Mouse (Mus musculus): Measurements from ENCODE around the gene Dhx57.

Dhx57 gene

GRCm38 (mm10) chr17:80199160-80199778 lies 91.0 kb downstream of the Dhx57 start:
- DNase-seq (ENCODE audit: extremely low read depth, low read depth), result no peak

DNA sequence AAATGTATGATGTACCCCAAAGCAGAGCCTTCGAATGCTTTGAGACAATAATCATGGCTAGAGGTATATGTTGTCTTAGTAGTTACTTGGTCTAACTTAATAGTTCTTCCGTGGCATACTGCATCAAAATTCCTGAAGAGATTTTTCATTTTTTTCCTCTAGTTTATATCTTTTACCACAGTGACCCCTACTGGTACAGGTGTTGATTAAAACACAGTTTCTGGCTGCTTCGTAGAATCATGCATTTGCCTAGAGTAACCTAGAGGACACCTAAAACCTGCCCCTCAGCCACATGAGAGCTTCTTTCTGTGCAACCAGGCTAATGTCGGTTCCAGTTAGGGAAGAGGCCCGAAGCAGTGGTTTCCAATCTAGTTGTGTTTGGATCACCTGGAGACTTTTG lies 97.2 kb downstream of the Dhx57 start:
- no peak for DNase-seq (ENCODE audit: extremely low read depth, low read depth)

Measured in MEL-GATA-1-ER (cell line).